Mouse (Mus musculus): ENCODE results near the gene Acsm1.

GRCm38 (mm10) chr7:119694926-119695325, 88.1 kb downstream of the Acsm1 start:
- TF ChIP-seq HCFC1 (IDR thresholded peaks at IDR 0.05; ENCODE audit: borderline replicate concordance, insufficient read depth, low read length) (no peak), MAFK (IDR thresholded peaks at IDR 0.05; ENCODE audit: insufficient read depth, low read depth, low read length) (no peak), ZNF384 (IDR thresholded peaks at IDR 0.05; ENCODE audit: low read depth, low read length) (no peak), ZC3H11A (IDR thresholded peaks at IDR 0.05; ENCODE audit: borderline replicate concordance, low read depth, low read length) (no peak)
